8 mouse cellular contexts compared by ENCODE assay signal in genomic region chr11:105153068-105153833, GRCm38 (mm10). TPM values are rescaled to one million over a fixed set of nuclear protein-coding genes. Genes with fewer than 3 reads are reported as not detected.
DNase-seq lines count a peak whose midpoint lies in the region; ATAC-seq and TF ChIP-seq lines count a peak whose summit lies in the region.

No protein-coding gene starts in this region.

- no peaks in the 10 kb centered on the region for H3K27me3 ChIP-seq in forebrain, embryonic 16.5 days (replicated peaks; ENCODE audit: control insufficient read depth, insufficient read depth, low read length)
- no peaks in the 10 kb centered on the region for H3K27me3 ChIP-seq in intestine, postnatal 0 days (replicated peaks; ENCODE audit: control insufficient read depth, insufficient read depth, low read length)

- peak; percentile 57; the same call in 1 of the 2 replicates for ATAC-seq in forebrain, embryonic 16.5 days
- ATAC-seq in intestine, postnatal 0 days = peak; percentile 50

- DNase-seq in heart, adult 18-20 months = peak; percentile 9 to 42
- no peak for DNase-seq in heart, postnatal 25 days (ENCODE audit: low spot score)
- DNase-seq in lung, adult 18-20 months = peak; percentile 38 to 43
- DNase-seq in ovary, postnatal 36 days (ENCODE audit: low spot score) = peak; percentile 58
- DNase-seq in layer of hippocampus, adult 9-10 months (ENCODE audit: low spot score) = no peak
- DNase-seq in gastrocnemius, postnatal 25 days = no peak

- no peak overlapping the region for H3K4me3 ChIP-seq in forebrain, embryonic 16.5 days (replicated peaks; ENCODE audit: low read length)
- H3K4me3 ChIP-seq in intestine, postnatal 0 days (ENCODE audit: low read depth, low read length) = no peak overlapping the region

- H3K4me1 ChIP-seq in forebrain, embryonic 16.5 days (replicated peaks; ENCODE audit: control insufficient read depth, insufficient read depth, low read length) = 0 out of 2 replicates have a peak, but pooled peaks cover 3% of the 10 kb centered on the region
- H3K4me1 ChIP-seq in intestine, postnatal 0 days (replicated peaks; ENCODE audit: control insufficient read depth, insufficient read depth, low read length) = no peaks in the 10 kb centered on the region

- TF ChIP-seq CTCF in intestine, postnatal 0 days (IDR thresholded peaks at IDR 0.05; ENCODE audit: low read depth) = no peak

- H3K36me3 ChIP-seq in forebrain, embryonic 16.5 days (ENCODE audit: control insufficient read depth, insufficient read depth) = no peaks in the 10 kb centered on the region
- no peaks in the 10 kb centered on the region for H3K36me3 ChIP-seq in intestine, postnatal 0 days (ENCODE audit: control insufficient read depth, insufficient read depth)

- no peak overlapping the region for H3K27ac ChIP-seq in forebrain, embryonic 16.5 days (ENCODE audit: low read length)
- H3K27ac ChIP-seq in intestine, postnatal 0 days (ENCODE audit: low read depth, low read length) = no peak overlapping the region

- H3K4me2 ChIP-seq in forebrain, embryonic 16.5 days (ENCODE audit: low read length) = no peak overlapping the region
- H3K4me2 ChIP-seq in intestine, postnatal 0 days (replicated peaks; ENCODE audit: low read depth) = no peak overlapping the region

- intact Hi-C loops in heart, postnatal 25 days (cut with DNase I) = no loop called here

- no peak overlapping the region; the same call in 1 of the 2 replicates for H3K9ac ChIP-seq in forebrain, embryonic 16.5 days (replicated peaks; ENCODE audit: low read depth, low read length)
- H3K9ac ChIP-seq in intestine, postnatal 0 days (ENCODE audit: low read depth, low read length) = no peak overlapping the region

- no peaks in the 10 kb centered on the region for H3K9me3 ChIP-seq in forebrain, embryonic 16.5 days (ENCODE audit: control insufficient read depth, low read length)
- H3K9me3 ChIP-seq in intestine, postnatal 0 days (ENCODE audit: control insufficient read depth) = no peaks in the 10 kb centered on the region

- 35% methylated on average over 12 of the region's 12 CpGs for WGBS in forebrain, embryonic 16.5 days
- WGBS in intestine, postnatal 0 days = 36% methylated on average over 12 of the region's 12 CpGs

RNA-seq across cellular contexts. Expression of gene Gm10842, which starts 6.6 kb away (rescaled TPM):
- not detected for total RNA-seq in heart, adult 18-20 months (2021)
- not detected for total RNA-seq in heart, postnatal 25 days (2021)
- polyA plus RNA-seq in forebrain, embryonic 16.5 days (2015; fragmentation: Nextera tagmentation; extraction: Ambion mirVana) = not detected in 2 replicates
- not detected in 2 replicates for polyA plus RNA-seq in intestine, postnatal 0 days (2015; fragmentation: Nextera tagmentation; extraction: Ambion mirVana)
- total RNA-seq in gastrocnemius, postnatal 25 days (2021) = not detected

RNA-seq across cellular contexts. Expression of gene Tlk2, which starts 25.4 kb away (rescaled TPM):
- 10 to 100 TPM; 31.2 to 32.0 TPM for total RNA-seq in heart, adult 18-20 months (2021)
- total RNA-seq in heart, postnatal 25 days (2021) = 10 to 100 TPM; 38.7 to 44.2 TPM
- 17.7 and 20.9 TPM in 2 replicates for polyA plus RNA-seq in forebrain, embryonic 16.5 days (2015; fragmentation: Nextera tagmentation; extraction: Ambion mirVana)
- polyA plus RNA-seq in intestine, postnatal 0 days (2015; fragmentation: Nextera tagmentation; extraction: Ambion mirVana) = 8.8 and 8.9 TPM in 2 replicates
- total RNA-seq in gastrocnemius, postnatal 25 days (2021) = 10 to 100 TPM; 33.8 to 35.8 TPM

RNA-seq across cellular contexts. Expression of gene Mettl2, which starts 27.0 kb away (rescaled TPM):
- total RNA-seq in heart, adult 18-20 months (2021) = 10 to 100 TPM; 10.2 to 10.3 TPM
- 10 to 100 TPM in 1 of 2 experiments, 1 to 10 TPM in 1; 9.7 to 10.3 TPM for total RNA-seq in heart, postnatal 25 days (2021)
- polyA plus RNA-seq in forebrain, embryonic 16.5 days (2015; fragmentation: Nextera tagmentation; extraction: Ambion mirVana) = 30.0 and 30.7 TPM in 2 replicates
- 9.3 and 11.0 TPM in 2 replicates for polyA plus RNA-seq in intestine, postnatal 0 days (2015; fragmentation: Nextera tagmentation; extraction: Ambion mirVana)
- 1 to 10 TPM; 6.7 to 6.8 TPM for total RNA-seq in gastrocnemius, postnatal 25 days (2021)

Comparison
In these comparisons a context has a peak if more than half of its experiments do, and no peak if none do; other contexts are left out.
1. DNase-seq: peak in heart, adult 18-20 months (2 of 2), lung, adult 18-20 months (2 of 2) and ovary, postnatal 36 days (single experiment); none in heart, postnatal 25 days (single experiment), layer of hippocampus, adult 9-10 months (single experiment) and gastrocnemius, postnatal 25 days (single experiment).